Mouse (Mus musculus): Measurements from ENCODE around the gene Gab1.

The Gab1 gene

GRCm38 (mm10) chr8:80810916-80811315 is 69.4 kb downstream of the Gab1 start:
- DNase-seq (ENCODE audit: inconsistent ontology term) = peak; percentile 51

- no peak for DNase-seq (ENCODE audit: inconsistent ontology term)
These were observed 69.9 kb downstream of the Gab1 start for GRCm38 (mm10) chr8:80810442-80810841.

GRCm38 (mm10) chr8:80807807-80808505 is 72.4 kb downstream of the Gab1 start:
- DNase-seq (ENCODE audit: inconsistent ontology term) = peak; percentile 30

GRCm38 (mm10) chr8:80804066-80804619 is 76.2 kb downstream of the Gab1 start:
- DNase-seq (ENCODE audit: inconsistent ontology term) = peak; percentile 96

GRCm38 (mm10) chr8:80798778-80799177 is 81.5 kb downstream of the Gab1 start:
- no peak for DNase-seq (ENCODE audit: inconsistent ontology term)

- DNase-seq (ENCODE audit: inconsistent ontology term) = no peak
These were observed 82.0 kb downstream of the Gab1 start for GRCm38 (mm10) chr8:80798198-80798777.

GRCm38 (mm10) chr8:80796070-80796469 is 84.2 kb downstream of the Gab1 start:
- DNase-seq (ENCODE audit: inconsistent ontology term) = no peak

- no peak for DNase-seq (ENCODE audit: inconsistent ontology term)
These were observed 85.5 kb downstream of the Gab1 start for GRCm38 (mm10) chr8:80794585-80795509.

- no peak for DNase-seq (ENCODE audit: inconsistent ontology term)
These were observed 86.4 kb downstream of the Gab1 start for GRCm38 (mm10) chr8:80793791-80794515.

GRCm38 (mm10) chr8:80792214-80792613 is 88.1 kb downstream of the Gab1 start:
- no peak for DNase-seq (ENCODE audit: inconsistent ontology term)

GRCm38 (mm10) chr8:80789324-80789723 is 91.0 kb downstream of the Gab1 start:
- no peak for DNase-seq (ENCODE audit: inconsistent ontology term)

- DNase-seq (ENCODE audit: inconsistent ontology term) = no peak
These were observed 95.8 kb downstream of the Gab1 start for GRCm38 (mm10) chr8:80784559-80784958.

GRCm38 (mm10) chr8:80783271-80783670 is 97.0 kb downstream of the Gab1 start:
- DNase-seq (ENCODE audit: inconsistent ontology term) = no peak

- no peak for DNase-seq (ENCODE audit: inconsistent ontology term)
These were observed 99.0 kb downstream of the Gab1 start for GRCm38 (mm10) chr8:80781338-80781737.

GRCm38 (mm10) chr8:80780271-80780670 is 100.0 kb downstream of the Gab1 start:
- DNase-seq (ENCODE audit: inconsistent ontology term) = no peak

GRCm38 (mm10) chr8:80776436-80776835 is 103.9 kb downstream of the Gab1 start:
- no peak for DNase-seq (ENCODE audit: inconsistent ontology term)

GRCm38 (mm10) chr8:80772732-80773460 is 107.4 kb downstream of the Gab1 start:
- DNase-seq (ENCODE audit: inconsistent ontology term) = peak; percentile 42

GRCm38 (mm10) chr8:80768451-80768850 is 111.9 kb downstream of the Gab1 start:
- no peak for DNase-seq (ENCODE audit: inconsistent ontology term)

GRCm38 (mm10) chr8:80753017-80753715 is 127.2 kb downstream of the Gab1 start:
- DNase-seq (ENCODE audit: inconsistent ontology term) = peak; percentile 61

GRCm38 (mm10) chr8:80752429-80752828 is 127.9 kb downstream of the Gab1 start:
- no peak for DNase-seq (ENCODE audit: inconsistent ontology term)
